Mouse (Mus musculus) ES-E14 (cell line): ENCODE measurements at regions not wholly inside any gene's neighbourhood (a gene's known extent, or its start where the extent isn't known, plus 50 kb on each side); places are given as distances from the start of the nearest gene placed in this dataset.
A peak's percentile ranks its signal among the peaks of the same experiment; 100 is the strongest.

Source experiments
- CHD2 ChIP-seq: IDR thresholded peaks from 2 replicates; pipeline ENCODE4 v1.6.1; 2014; ENCODE audit warnings: mild to moderate bottlenecking, low read depth, low read length, inconsistent platforms
- HCFC1 ChIP-seq: IDR thresholded peaks from 2 replicates; pipeline ENCODE4 v1.6.1; 2012; ENCODE audit warnings: low read length, inconsistent platforms, borderline replicate concordance; ENCODE audit not compliant: insufficient read depth
- MAFK ChIP-seq: IDR thresholded peaks from 2 replicates; pipeline ENCODE4 v1.6.1; 2014; ENCODE audit warnings: mild to moderate bottlenecking, low read depth, low read length, inconsistent platforms; ENCODE audit not compliant: insufficient read depth
- ZC3H11A ChIP-seq: IDR thresholded peaks from 2 replicates; pipeline ENCODE4 v1.6.1; 2012; ENCODE audit warnings: low read depth, mild to moderate bottlenecking, inconsistent platforms, low read length, borderline replicate concordance
- ZNF384 ChIP-seq: IDR thresholded peaks from 2 replicates; pipeline ENCODE4 v1.6.1; 2012; ENCODE audit warnings: low read depth, low read length, inconsistent platforms

GRCm38 (mm10) chr3:120983556-120984270, 187.8 kb downstream of the Rwdd3 start:
- TF ChIP-seq MAFK (no peak), ZC3H11A (no peak), HCFC1 (no peak), CHD2 (no peak), ZNF384 (0 out of 2 replicates have a peak, but pooled peaks have one; percentile 7)
